Mouse (Mus musculus) right cerebral cortex, postnatal 4 days (tissue): ENCODE measurements at regions not wholly inside any gene's neighbourhood (a gene's known extent, or its start where the extent isn't known, plus 50 kb on each side); places are given as distances from the start of the nearest gene placed in this dataset.

Experiments used
- DNase-seq: peaks from one replicate; pipeline ENCODE4 v3.0.0-alpha.2; 2022

GRCm38 (mm10) chr11:110588280-110588679, 189.4 kb downstream of the Map2k6 start:
- DNase-seq = no peak

DNA sequence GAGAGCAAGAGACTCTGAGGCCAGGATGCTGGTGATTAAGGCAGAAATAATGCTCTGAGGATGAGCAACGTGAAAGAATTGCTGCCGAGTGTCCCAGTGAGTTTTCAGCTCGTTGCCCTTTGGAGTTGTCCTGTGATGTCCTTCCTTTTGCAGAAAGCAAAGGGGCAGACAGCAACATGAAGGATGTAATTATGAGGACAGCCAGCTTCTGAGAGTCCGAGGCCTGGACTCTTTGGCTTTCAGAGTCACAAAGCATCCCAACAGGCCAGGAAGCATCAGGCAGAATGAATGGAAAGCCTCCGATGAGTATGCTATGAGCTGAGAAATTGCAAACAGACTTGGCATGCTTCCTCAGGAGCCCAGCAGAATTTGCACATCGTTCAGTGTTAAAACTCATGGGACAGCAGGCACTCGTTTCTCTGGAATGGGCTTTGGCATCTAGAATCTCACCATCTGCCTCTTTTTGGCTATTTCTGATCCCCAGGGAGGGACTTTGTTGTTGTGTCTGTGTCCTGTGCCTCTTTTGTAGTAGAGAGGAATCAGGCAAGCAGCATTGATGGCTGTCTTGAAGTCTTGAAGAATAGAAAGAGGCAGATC, 196.4 kb downstream of the Map2k6 start:
- DNase-seq = peak; percentile 24

GRCm38 (mm10) chr11:110605041-110605882, 206.3 kb downstream of the Map2k6 start:
- DNase-seq = no peak

DNA sequence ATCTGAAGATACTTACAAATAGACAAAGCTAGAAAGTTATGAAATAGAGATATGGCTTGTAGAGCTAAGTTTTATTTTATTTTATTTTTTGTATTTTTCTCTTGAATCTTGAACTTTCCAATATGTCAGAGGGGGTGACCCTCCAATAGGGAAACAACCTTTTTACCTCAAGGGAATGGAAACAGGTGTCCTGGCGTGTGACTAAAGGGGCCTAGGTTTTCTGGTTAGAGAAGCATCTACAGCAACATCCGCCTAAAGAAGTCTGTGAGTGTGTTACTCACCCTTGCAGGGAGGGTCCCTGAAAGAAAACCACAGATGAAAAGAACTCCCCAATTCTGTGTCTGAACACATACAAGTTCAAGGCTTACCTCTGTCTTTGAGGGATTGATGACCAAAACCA, 210.4 kb downstream of the Map2k6 start:
- no peak for DNase-seq

- no peak for DNase-seq
These were observed 211.9 kb downstream of the Map2k6 start for GRCm38 (mm10) chr11:110610831-110611230.

GRCm38 (mm10) chr11:110632001-110632400, 233.1 kb downstream of the Map2k6 start:
- DNase-seq = no peak

DNA sequence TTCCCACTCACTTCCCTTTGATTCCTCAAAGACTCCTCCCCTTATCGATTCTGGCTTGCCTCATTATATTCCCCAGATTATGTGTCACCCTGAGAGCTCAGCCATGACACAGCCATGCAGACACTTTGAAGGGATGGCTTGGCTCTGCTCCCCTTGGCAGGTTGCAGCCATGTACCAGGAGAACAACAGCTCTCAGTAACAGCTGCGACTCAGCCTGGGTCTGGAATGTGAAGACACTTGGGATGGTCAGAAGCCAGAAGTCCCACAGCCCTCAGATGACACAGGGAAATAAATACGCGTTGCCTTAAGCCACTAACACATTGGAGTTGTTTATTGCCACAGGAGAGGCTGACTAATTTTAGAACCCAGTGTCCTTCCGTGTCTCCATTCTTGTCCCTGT, 234.4 kb downstream of the Map2k6 start:
- no peak for DNase-seq

DNA sequence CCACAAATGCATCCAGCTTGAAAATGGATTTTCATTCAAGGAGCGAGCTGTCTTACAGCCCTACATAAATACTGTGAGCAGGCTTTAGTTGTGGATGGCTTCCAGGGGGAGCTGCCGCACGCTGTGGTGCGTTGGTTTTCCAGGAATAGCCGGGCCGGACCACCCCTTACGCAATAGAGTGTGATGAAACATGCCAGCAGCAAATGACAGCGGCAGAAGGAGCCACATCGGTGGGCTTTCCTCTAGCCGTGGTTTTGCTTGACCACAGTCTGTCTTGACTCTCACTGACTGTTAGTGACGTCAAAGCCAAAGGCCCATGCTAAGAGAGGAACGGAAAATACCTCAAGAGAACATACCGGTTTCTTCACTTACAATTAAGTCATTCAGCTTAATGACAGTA, 243.6 kb downstream of the Map2k6 start:
- DNase-seq = peak; percentile 3

GRCm38 (mm10) chr11:110649575-110650210, 250.8 kb downstream of the Map2k6 start:
- no peak for DNase-seq

DNA sequence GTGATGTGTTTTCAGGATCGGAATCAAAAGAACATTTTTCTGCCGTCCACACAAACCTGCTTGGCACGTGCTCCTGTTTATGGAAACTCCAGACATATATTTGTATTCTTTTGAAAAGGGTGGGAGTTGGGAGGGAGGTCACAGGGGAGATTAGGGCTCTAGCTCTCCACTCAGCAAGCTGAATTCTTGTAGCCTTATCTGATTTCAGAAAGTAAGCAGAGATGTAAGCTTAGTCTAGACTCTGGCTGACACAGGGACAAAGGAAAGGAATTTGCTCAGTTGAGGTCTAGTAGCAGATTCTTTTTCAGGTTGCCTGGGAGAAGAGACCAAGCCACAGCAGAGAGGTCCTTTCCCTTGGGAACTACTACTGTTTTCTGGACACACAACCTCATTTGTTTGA, 253.1 kb downstream of the Map2k6 start:
- DNase-seq = no peak

DNA sequence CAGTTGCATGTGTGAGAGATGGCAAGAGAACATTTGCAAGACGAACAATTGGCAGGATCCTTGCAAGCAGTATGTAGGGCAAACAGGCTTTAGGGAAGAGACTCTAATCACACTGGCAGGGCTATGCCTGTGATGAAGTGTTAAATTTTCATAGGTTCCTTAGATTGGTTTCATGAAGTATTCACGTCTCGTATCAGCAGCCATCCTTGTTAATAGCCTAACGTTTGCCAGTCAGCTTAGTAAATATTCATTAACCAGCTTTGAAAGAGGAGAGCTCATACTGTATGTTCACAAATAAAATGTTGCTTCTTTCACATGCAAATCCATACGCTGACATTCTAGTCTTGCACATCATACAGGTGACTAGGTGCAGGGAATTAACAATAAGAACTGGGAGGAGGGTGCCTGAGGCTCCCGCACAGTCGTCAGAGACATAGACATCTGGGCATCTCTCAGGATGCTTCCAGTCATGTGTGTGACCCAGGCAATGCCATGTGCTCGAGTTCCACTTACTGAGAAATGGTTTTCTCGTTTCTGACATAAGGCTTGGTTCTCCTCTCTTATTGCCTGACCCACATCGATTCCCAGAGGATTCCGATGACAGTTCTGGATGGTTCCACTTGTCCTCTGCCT, 257.7 kb downstream of the Map2k6 start:
- DNase-seq = no peak

GRCm38 (mm10) chr11:110657854-110658253, 258.9 kb downstream of the Map2k6 start:
- no peak for DNase-seq

GRCm38 (mm10) chr11:110670626-110671508, 271.9 kb downstream of the Map2k6 start:
- DNase-seq = no peak

- DNase-seq = no peak
These were observed 274.0 kb downstream of the Map2k6 start for GRCm38 (mm10) chr11:110672941-110673340.

- no peak for DNase-seq
These were observed 275.0 kb upstream of the Kcnj16 start for GRCm38 (mm10) chr11:110692824-110693223.

DNA sequence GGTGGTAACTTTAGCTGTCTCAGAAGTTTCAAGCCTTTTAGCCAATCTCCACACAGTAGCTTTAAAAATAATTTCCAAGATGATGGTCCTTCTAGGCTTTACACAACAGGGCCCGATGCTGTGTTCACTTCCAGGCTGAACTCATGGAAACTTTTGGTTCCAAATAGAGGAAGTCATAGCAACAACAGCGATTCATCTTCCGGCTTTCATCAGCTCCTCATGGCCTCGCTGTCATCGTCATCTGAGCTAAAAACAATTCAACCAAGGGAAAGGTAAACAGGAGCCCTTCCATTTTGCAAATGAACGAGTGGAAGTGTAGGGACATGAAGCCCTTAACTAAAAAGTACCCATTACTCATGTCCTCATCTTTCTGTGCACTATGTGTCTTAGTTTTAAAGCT, 270.8 kb upstream of the Kcnj16 start:
- no peak for DNase-seq

DNA sequence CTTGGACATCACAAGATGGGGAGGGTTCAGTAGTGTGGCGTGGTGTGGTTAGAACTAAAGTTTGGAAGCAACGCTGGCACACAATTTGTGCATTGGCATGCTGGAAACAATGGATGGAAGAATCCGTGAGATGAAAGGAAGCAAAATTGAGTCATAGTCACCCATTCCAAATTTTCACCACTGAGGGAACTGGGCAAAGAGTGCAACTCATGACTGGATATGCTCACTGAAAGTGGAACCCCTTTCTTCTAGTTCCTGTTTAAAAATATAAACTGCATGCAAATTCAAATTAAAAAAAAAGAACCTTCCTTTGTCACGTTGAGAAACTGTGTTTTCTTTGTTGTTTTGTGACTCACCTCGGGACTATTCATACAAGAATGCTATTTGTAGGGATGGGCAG, 269.5 kb upstream of the Kcnj16 start:
- DNase-seq = no peak

- DNase-seq = no peak
These were observed 266.9 kb upstream of the Kcnj16 start for GRCm38 (mm10) chr11:110700976-110701375.

GRCm38 (mm10) chr11:110702119-110702518, 265.7 kb upstream of the Kcnj16 start:
- no peak for DNase-seq

DNA sequence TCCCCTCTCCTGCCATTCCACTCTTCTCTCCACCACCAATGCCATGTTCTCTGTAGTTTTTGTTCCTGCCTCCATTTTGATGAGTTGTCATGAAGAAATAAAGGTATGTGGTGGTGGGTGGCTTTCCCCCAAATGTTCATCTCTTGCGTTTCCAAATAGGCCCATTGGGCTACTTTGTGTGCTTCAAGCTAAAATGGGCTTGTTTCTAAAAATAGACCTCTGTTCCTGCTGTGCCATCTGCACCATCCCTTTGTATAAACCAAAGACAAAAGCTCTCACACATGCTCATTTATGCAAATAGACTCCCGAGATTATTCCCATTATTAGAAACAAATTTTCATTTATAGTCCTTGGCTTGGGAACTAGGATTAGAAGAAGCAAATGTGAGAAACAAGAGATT, 264.3 kb upstream of the Kcnj16 start:
- DNase-seq = no peak

DNA sequence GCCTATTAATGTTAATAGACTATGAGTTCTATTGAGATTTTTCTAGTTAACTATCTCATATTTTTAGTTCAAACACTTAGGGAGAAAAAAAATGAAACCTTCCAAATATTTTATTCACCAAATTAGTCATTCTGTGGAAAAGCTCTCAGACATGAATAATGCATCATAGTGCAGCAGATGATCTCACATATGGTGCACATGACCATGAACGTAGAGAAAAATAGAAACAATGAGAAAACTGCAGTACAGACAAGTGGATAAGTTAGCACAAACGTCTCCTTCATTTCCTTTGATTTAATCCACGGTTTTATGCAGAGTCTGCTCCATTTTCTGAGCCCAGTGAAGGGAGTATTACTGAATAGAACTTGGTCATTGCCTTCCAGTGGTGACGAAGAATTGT, 260.5 kb upstream of the Kcnj16 start:
- DNase-seq = no peak

- DNase-seq = no peak
These were observed 252.5 kb upstream of the Kcnj16 start for GRCm38 (mm10) chr11:110715300-110715699.

DNA sequence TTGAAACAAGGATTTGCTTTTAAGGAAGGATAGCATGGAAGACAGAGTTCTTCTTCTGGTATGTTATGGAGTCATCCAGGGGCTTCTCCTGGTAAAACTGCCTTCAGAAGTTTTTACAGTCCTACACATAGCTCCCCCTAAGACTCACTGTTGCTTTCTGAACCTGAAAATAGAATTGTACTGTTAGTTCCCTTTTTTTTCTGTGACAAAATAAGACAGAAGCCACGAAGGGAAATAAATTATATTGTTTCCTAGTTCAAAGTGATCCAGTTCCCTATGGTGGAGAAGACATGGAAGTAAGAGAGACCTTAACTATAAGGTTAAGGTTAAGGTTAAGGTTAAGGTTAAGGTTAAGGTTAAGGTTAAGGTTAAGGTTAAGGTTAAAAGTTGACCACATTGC, 251.5 kb upstream of the Kcnj16 start:
- DNase-seq = no peak
